Mouse (Mus musculus) liver, embryonic 15.5 days (tissue): Measurements from ENCODE around the gene BC049715. TPM values are rescaled to one million over a fixed set of nuclear protein-coding genes. Genes with fewer than 3 reads are reported as not detected.

Experiments used
- ATAC-seq: fragments of 200-750 bp; cut with Nextera tagmentation; 2 replicates; pipeline ENCODE4 v1.8.0; 2017; ENCODE audit warnings: moderate number of reproducible peaks, mild to moderate bottlenecking, moderate library complexity; ENCODE audit not compliant: insufficient read depth
- H3K27ac ChIP-seq: fragments of 300-500 bp; sonication (generic); replicated peaks from 2 replicates; pipeline ENCODE4 v1.5.1; 2015; ENCODE audit warnings: mild to moderate bottlenecking, inconsistent platforms
- H3K27me3 ChIP-seq: fragments of 300-500 bp; sonication (generic); 2 replicates; pipeline ENCODE4 v1.6.1; 2015; ENCODE audit warnings: mild to moderate bottlenecking, inconsistent platforms
- H3K36me3 ChIP-seq: fragments of 300-500 bp; sonication (generic); replicated peaks from 2 replicates; pipeline ENCODE4 v1.6.1; 2015; ENCODE audit warnings: moderate library complexity, mild to moderate bottlenecking, inconsistent platforms
- H3K4me1 ChIP-seq: fragments of 300-500 bp; sonication (generic); replicated peaks from 2 replicates; pipeline ENCODE4 v1.6.1; 2015; ENCODE audit warnings: inconsistent platforms
- H3K4me2 ChIP-seq: fragments of 300-500 bp; sonication (generic); 2 replicates; pipeline ENCODE4 v1.6.1; 2015; ENCODE audit warnings: moderate library complexity, mild to moderate bottlenecking, inconsistent platforms
- H3K4me3 ChIP-seq: fragments of 300-500 bp; sonication (generic); replicated peaks from 2 replicates; pipeline ENCODE4 v1.5.1; 2015; ENCODE audit warnings: mild to moderate bottlenecking, inconsistent platforms
- H3K9ac ChIP-seq: fragments of 300-500 bp; sonication (generic); 2 replicates; pipeline ENCODE4 v1.6.1; 2015; ENCODE audit warnings: moderate library complexity, mild to moderate bottlenecking, inconsistent platforms
- H3K9me3 ChIP-seq: fragments of 300-500 bp; sonication (generic); replicated peaks from 2 replicates; pipeline ENCODE4 v1.6.1; 2016; ENCODE audit warnings: inconsistent platforms
- whole genome bisulfite sequencing: fragments of 180-500 bp; shearing (Covaris S2); methylation state at CpG from one replicate; pipeline ENCODE4 v1.1.7; 2015; ENCODE audit warnings: mixed read lengths; ENCODE audit not compliant: insufficient replicate concordance; 5-methylcytosine and 5-hydroxymethylcytosine counted together
- polyA plus RNA-seq: library from polyadenylated mRNA; unstranded; fragments of >200 nt; fragmentation: Nextera tagmentation; extraction: Ambion mirVana; gene quantifications from 2 replicates; pipeline ENCODE4 v1.2.1, GENCODE M21; 2015

The BC049715 gene
- polyA plus RNA-seq, 1 experiment from 2014 or later: 1.0 TPM

DNA sequence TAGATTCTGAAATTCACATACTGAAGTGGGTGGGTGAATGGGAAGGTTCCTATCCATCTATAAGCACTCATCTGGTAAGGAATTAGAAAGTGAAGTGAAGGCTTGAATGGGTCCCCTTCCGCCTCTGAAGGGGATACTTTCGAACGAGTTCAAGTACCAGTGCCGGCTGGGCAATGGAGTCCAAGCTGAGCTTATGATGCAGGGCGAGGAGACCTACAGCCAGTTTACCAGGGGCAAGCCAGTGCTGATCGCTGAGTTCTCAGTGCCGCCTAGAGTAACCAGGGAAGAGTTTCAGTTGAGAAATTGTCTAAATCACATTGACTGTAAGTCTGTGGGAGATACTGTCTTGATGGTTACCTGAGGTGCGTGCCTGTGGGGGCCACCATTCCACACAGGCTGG lies 26.7 kb upstream of the BC049715 start:
- no peaks in the 10 kb centered on the region for H3K36me3 ChIP-seq
- ATAC-seq: no peak
- WGBS: 85% methylated on average over 8 of the region's 8 CpGs
- H3K4me3 ChIP-seq: no peak overlapping the region
- H3K4me1 ChIP-seq: peaks cover 62% of the 10 kb centered on the region
- H3K27ac ChIP-seq: peak overlapping the region; percentile 45; the same call in 1 of the 2 replicates
- H3K9me3 ChIP-seq: no peaks in the 10 kb centered on the region
- peak overlapping the region; percentile 5; the same call in 1 of the 2 replicates for H3K4me2 ChIP-seq
- peaks cover 4% of the 10 kb centered on the region for H3K27me3 ChIP-seq
- H3K9ac ChIP-seq: no peak overlapping the region

DNA sequence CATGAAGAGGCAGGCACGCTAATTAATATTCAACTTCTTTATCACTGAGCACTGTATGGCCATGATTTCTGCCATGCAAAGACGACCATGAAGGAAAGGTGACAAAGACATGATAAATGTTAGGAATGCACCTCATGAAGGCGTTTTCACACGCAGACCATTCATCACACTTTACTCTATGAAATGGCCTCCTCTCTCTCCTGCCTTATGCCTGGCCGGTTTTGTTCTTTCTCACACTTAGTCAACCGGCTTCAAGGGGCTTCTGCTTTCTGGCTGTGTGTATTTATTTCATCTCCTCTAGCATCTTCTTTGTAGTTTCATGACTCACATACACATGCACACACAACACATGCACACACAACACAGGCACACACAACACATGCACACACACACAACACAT lies 26.2 kb upstream of the BC049715 start:
- no peaks in the 10 kb centered on the region for H3K27me3 ChIP-seq
- ATAC-seq: no peak
- peak overlapping the region; percentile 5 for H3K4me2 ChIP-seq
- peak overlapping the region; percentile 45; the same call in 1 of the 2 replicates for H3K27ac ChIP-seq
- no peaks in the 10 kb centered on the region for H3K9me3 ChIP-seq
- H3K4me3 ChIP-seq: no peak overlapping the region
- WGBS: 68% methylated on average over 6 of the region's 6 CpGs
- H3K4me1 ChIP-seq: peaks cover 61% of the 10 kb centered on the region
- no peaks in the 10 kb centered on the region for H3K36me3 ChIP-seq
- H3K9ac ChIP-seq: no peak overlapping the region

DNA sequence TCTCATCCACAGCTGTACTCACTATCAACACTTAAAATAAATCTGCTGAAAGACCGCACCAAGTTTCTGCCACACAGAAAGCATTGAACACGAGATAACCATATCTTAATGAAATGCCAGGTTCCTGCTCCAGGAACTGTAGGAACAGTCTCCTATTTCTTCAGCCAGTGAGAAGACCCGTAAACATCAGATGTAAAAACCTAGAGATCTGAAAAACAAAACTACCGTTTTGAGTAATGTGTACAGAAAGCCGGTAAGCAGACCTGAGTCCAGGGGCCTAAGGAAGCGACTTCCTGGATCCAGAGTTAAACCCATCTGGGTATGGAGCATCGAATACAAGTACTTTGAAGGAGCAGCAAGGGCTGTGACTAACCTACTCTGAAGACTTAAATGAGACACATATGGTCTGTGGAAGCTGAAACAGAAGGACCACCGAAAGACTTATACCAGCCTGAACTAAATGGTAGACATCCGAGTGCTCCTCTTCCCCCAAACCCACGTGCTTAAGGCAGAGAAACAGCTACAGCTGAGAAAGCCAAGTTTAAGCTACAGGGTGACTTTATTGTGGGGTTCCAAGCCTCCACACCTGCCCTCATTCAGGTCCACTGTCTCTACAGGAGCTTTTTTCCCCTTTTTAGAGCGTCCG lies 24.2 kb upstream of the BC049715 start:
- peak overlapping the region; percentile 84 for H3K4me2 ChIP-seq
- 4% methylated on average over 12 of the region's 12 CpGs for WGBS
- H3K9ac ChIP-seq: peak overlapping the region; percentile 84
- peaks cover 62% of the 10 kb centered on the region for H3K4me1 ChIP-seq
- no peaks in the 10 kb centered on the region for H3K9me3 ChIP-seq
- peak overlapping the region; percentile 67 for H3K4me3 ChIP-seq
- ATAC-seq: peak; percentile 0; the same call in 1 of the 2 replicates
- peak overlapping the region; percentile 100 for H3K27ac ChIP-seq
- no peaks in the 10 kb centered on the region for H3K27me3 ChIP-seq
- no peaks in the 10 kb centered on the region for H3K36me3 ChIP-seq

DNA sequence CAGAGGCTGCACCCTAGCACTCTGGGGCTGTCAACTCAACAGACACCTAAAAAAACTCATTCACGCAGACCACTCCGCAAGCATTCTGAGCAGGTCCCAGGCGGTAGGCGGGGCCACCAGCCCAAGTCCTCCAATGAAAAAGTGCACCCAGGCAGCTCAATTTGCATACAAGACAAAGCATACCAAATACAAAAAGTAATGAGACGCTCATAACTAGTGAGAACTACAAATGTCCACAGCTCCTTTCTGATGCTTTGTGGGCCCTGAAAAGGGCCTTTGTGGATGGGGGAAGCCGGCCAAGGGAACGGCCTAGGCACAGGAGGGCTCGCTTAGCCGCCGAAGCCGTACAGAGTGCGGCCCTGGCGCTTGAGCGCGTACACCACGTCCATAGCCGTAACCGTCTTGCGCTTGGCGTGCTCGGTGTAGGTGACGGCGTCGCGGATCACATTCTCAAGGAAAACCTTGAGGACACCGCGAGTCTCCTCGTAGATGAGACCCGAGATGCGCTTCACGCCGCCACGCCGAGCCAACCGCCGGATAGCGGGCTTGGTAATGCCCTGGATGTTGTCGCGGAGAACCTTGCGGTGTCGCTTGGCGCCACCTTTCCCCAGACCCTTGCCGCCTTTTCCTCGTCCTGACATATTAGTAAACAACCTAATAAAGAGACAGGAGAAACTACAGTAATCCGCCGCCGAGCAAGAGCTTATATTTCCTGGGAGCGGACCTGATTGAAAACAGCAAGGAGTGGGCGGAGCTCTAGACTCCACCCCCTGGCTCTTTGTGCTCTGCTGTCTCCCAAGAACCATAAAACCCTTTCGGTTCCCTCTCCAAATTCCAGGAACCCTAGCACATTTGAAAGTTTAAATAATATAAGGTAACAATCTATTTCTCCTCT lies 23.4 kb upstream of the BC049715 start, which contains the start of gene Hist4h4:
Gene Hist4h4 (minus strand): TSS at position 677 of the 895 bp plus-strand sequence.
- H3K36me3 ChIP-seq: no peaks in the 10 kb centered on the region
- H3K4me2 ChIP-seq: peak within 1 kb of the TSS; percentile 84
- peak within 1 kb of the TSS; percentile 100 for H3K27ac ChIP-seq
- no peaks in the 10 kb centered on the region for H3K27me3 ChIP-seq
- H3K4me1 ChIP-seq: peaks cover 62% of the 10 kb centered on the region
- no peaks in the 10 kb centered on the region for H3K9me3 ChIP-seq
- under 1% methylated on average over 50 of the region's 50 CpGs for WGBS
- peak; percentile 71 for ATAC-seq
- H3K9ac ChIP-seq: peak within 1 kb of the TSS; percentile 84
- peak within 1 kb of the TSS; percentile 67 for H3K4me3 ChIP-seq

DNA sequence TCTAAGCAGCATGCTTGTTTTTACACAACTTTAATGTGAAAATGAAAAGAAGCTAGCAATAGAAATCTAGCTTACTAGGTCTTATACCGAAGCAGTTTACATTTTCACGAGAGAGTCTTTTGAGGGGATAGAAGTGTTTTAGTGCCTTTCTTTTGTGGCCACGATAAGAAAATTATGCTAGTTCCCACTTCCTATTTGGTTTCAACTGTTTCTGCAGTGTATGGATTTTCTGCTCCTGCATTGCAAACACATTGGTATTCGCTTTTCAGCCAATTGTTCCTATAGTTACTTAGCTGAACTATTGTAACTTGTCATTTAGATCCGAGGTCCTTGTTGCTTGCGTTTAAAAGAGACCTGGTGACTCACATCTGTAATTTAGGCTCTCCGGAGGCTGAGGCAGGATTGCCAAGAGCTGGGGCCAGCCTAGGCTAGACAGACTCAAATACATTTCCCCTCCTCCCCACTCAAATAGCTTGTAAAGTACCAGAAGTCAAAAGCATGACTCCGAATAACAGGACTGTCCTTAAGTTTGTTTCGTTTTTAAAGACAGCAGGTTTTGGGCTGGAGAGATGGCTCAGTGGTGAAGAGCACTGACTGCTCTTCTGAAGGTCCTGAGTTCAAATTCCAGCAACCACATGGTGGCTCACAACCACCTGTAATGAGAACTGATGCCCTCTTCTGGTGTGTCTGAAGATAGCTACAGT lies 22.6 kb upstream of the BC049715 start:
- Histone ChIP-seq H3K27me3 (no peaks in the 10 kb centered on the region), H3K4me3 (peak overlapping the region; percentile 67), H3K27ac (peak overlapping the region; percentile 100), H3K4me2 (peak overlapping the region; percentile 84), H3K4me1 (peaks cover 65% of the 10 kb centered on the region), H3K9ac (peak overlapping the region; percentile 84), H3K36me3 (no peaks in the 10 kb centered on the region), H3K9me3 (no peaks in the 10 kb centered on the region)
- 6% methylated on average over 9 of the region's 9 CpGs for WGBS
- ATAC-seq: no peak

DNA sequence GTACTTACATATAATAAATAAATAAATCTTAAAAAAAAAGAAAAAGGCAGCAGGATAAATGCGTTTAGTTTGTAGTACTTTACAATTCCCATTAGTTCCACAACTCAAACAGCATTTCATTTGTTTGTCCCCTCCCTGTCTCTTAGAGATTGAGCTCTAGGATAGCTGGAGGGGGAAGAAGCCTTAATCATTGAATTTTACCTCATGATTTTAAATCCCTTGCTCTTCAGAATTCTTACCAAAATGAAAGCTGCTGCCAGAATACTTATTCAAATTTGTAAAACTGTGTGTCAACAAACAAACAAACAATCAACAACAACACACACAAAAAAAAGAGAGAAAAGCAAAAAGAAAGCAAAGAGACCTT lies 22.0 kb upstream of the BC049715 start:
- no peak for ATAC-seq
- H3K9me3 ChIP-seq: no peaks in the 10 kb centered on the region
- peaks cover 67% of the 10 kb centered on the region for H3K4me1 ChIP-seq
- H3K27ac ChIP-seq: peak overlapping the region; percentile 100
- peaks cover 4% of the 10 kb centered on the region; the same call in 1 of the 2 replicates for H3K36me3 ChIP-seq
- H3K9ac ChIP-seq: no peak overlapping the region
- WGBS: 83% methylated on average over 1 of the region's 1 CpGs
- peak overlapping the region; percentile 84 for H3K4me2 ChIP-seq
- H3K27me3 ChIP-seq: no peaks in the 10 kb centered on the region
- H3K4me3 ChIP-seq: peak overlapping the region; percentile 67; the same call in 1 of the 2 replicates

DNA sequence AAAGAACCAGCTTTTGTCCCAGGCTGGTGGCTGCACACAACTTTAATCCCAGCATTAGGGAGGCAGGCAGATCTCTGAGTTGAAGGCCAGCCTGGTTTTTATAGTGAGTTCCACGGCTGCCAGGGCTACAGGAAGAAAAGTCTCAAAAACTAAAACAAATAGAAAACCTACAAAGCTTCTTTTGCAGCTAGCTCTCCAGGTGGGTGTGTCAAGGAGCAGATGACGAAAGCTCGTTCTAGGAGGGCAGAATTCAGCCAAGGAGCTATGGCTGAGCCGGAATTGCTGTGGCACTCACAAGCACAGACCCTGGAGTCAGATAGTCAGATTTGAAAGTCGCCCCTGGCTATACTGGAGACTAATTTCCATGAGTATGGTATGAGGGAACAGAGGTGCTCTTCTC lies 20.6 kb upstream of the BC049715 start:
- Histone ChIP-seq H3K9me3 (no peaks in the 10 kb centered on the region), H3K4me1 (peaks cover 63% of the 10 kb centered on the region), H3K36me3 (peaks cover 15% of the 10 kb centered on the region), H3K4me2 (peak overlapping the region; percentile 86), H3K27ac (peak overlapping the region; percentile 95), H3K9ac (peak overlapping the region; percentile 63), H3K4me3 (peak overlapping the region; percentile 94), H3K27me3 (no peaks in the 10 kb centered on the region)
- ATAC-seq: no peak
- WGBS: 68% methylated on average over 5 of the region's 5 CpGs

DNA sequence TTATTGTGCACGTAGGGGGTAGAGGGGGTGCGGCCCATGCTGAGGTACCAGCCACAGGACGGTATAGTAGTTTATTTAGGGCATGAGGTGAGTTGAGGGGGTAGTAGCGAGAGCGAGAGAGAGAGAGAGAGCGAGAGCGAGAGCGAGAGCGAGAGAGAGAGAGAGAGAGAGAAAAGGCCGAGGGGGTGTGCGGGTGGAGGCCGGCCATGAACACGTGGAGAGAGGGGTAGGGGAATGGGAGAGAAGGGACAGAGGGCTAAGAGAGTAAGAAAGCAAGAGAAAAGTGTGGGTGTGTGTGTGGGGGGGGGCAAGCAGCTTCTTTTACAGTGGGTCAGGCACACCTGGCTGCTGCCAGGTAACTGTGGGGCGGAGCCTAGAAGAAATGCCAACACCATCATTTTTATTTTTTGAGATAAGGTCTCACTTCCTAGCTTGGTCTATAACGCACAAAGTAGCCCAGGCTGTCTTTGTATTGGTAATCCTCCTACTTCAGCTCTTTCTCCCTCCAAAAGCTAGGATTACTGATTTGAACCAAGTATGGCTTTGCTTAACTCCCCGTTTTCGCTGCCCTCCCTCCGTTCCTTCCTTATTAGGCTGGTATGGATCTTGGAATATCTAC lies 19.9 kb upstream of the BC049715 start:
- Histone ChIP-seq H3K27me3 (no peaks in the 10 kb centered on the region), H3K4me1 (peaks cover 60% of the 10 kb centered on the region), H3K27ac (peak overlapping the region; percentile 95), H3K36me3 (peaks cover 22% of the 10 kb centered on the region), H3K4me3 (peak overlapping the region; percentile 94), H3K9me3 (no peaks in the 10 kb centered on the region), H3K9ac (peak overlapping the region; percentile 63), H3K4me2 (peak overlapping the region; percentile 86)
- 31% methylated on average over 18 of the region's 18 CpGs for WGBS
- ATAC-seq: no peak

DNA sequence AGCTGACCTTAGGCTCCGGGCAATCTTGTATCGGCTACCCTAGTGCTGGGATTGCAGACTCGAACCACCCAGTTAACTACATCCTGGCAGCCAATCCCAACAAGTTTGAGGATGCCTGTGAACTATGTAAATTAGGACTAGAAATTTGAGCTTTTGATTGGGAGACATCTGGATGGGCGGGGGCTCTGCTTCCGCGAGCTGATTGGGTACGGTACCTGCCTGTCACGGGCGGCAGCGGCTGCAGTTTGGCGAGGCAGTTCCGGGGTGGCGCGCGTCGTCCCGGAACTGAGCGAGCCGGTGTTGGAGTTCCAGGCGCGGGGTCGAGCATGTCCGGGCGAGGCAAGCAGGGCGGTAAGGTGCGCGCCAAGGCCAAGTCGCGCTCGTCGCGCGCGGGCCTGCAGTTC lies 19.4 kb upstream of the BC049715 start, which contains the start of gene H2afj:
Gene H2afj (plus strand): TSS at position 231 of the 404 bp plus-strand sequence.
- Histone ChIP-seq H3K4me3 (peak within 1 kb of the TSS; percentile 94), H3K4me2 (peak within 1 kb of the TSS; percentile 86), H3K27me3 (no peaks in the 10 kb centered on the region), H3K27ac (peak within 1 kb of the TSS; percentile 95), H3K9me3 (no peaks in the 10 kb centered on the region), H3K4me1 (peaks cover 57% of the 10 kb centered on the region), H3K36me3 (peaks cover 26% of the 10 kb centered on the region), H3K9ac (peak within 1 kb of the TSS; percentile 88)
- peak; percentile 76 for ATAC-seq
- under 1% methylated on average over 34 of the region's 34 CpGs for WGBS

DNA sequence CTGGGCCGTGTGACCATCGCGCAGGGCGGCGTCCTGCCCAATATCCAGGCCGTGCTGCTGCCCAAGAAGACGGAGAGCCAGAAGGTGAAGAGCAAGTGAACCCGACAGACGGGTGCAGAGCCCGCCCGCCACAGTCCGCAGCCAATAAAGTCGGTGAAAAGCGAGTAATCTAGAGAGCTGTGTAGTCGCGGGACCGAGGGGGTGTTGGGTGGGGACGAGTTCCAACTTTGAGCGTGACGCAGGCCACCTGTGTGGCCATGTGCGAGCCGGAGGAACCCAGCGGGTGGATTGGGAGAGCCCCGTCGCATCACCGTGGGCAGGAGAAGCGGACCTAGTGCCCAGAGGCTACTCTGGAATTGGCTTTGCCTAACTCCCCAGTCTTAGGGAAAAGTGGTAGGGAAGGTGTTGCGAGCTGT lies 18.8 kb upstream of the BC049715 start:
- peak; percentile 19 for ATAC-seq
- peak overlapping the region; percentile 88 for H3K9ac ChIP-seq
- peak overlapping the region; percentile 94 for H3K4me3 ChIP-seq
- peak overlapping the region; percentile 91 for H3K27ac ChIP-seq
- peak overlapping the region; percentile 85 for H3K4me2 ChIP-seq
- H3K4me1 ChIP-seq: peaks cover 51% of the 10 kb centered on the region
- H3K36me3 ChIP-seq: peaks cover 33% of the 10 kb centered on the region
- H3K9me3 ChIP-seq: no peaks in the 10 kb centered on the region
- H3K27me3 ChIP-seq: no peaks in the 10 kb centered on the region
- under 1% methylated on average over 28 of the region's 28 CpGs for WGBS
